Mouse (Mus musculus) CD8-positive naive resting alpha-beta T cell, adult 2 months (primary cell): Measurements from ENCODE around the gene Eral1.
"Not testable (repeated sequence)": the region's sequence is repeated elsewhere in the genome, so short reads cannot be mapped to it uniquely, and the experiment has no call there.

Experiments used
- DNase-seq, 2 experiments: peaks; one replicate each; pipeline ENCODE4 v3.0.0; 2022; ENCODE audit warnings: low read depth in 2 of 2, low spot score in 2 of 2

Eral1 gene

GRCm38 (mm10) chr11:78087756-78088281 lies 7.6 kb upstream of the Eral1 start:
- no peak for DNase-seq

DNA sequence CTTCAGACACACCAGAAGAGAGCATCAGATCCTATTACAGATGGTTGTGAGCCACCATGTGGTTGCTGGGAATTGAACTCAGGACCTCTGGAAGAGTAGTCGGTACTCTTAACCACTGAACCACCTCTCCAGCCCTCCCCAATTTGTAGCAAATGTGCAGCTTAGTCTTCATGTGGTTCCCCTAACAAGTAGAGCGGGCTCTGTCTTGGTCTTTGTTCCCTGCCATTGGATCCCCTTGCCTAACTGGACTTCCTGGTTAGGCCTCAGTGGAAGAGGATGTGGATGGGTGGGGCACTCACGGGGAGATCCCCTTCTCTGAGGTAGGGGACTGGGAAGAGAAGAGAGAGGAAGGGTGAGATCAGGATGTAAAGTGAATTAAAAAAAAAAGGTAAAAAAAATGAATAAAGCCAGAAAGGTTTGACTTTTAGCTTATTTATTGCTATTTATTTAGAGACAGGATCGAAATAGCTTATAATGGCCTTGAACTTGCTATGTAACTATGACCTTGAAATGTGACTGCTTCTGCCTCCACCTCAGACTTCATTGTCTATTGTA lies 6.8 kb upstream of the Eral1 start:
- no peak for DNase-seq

DNA sequence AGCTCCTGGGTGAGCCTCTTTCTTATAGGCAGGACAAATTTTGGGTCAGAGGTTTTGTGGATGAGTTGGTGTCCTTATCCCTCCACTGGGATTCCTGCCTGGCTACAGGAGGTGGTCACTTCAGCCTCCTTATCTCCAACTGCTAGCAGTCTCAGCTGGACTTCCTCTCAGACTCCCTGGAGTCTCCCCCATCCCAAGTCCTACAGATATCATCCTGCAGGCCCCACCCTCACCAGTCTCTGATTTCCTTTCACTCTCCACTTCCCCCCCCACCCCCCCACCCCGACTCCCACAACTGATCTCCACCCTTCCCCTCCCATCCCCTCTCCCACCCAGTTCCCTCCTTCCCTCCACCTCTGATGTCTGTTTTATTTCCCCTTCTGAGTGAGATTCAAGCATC lies 3.4 kb upstream of the Eral1 start:
- DNase-seq, result no peak

- no peak for DNase-seq
Measured at GRCm38 (mm10) chr11:78074666-78075065, 5.5 kb downstream of the Eral1 start.

- DNase-seq, result no peak
Measured at GRCm38 (mm10) chr11:78074277-78074652, 5.9 kb downstream of the Eral1 start.

- no peak for DNase-seq
Measured at GRCm38 (mm10) chr11:78073577-78074276, 6.5 kb downstream of the Eral1 start.

- DNase-seq, result no peak
Measured at GRCm38 (mm10) chr11:78072425-78073130, 7.6 kb downstream of the Eral1 start.

DNA sequence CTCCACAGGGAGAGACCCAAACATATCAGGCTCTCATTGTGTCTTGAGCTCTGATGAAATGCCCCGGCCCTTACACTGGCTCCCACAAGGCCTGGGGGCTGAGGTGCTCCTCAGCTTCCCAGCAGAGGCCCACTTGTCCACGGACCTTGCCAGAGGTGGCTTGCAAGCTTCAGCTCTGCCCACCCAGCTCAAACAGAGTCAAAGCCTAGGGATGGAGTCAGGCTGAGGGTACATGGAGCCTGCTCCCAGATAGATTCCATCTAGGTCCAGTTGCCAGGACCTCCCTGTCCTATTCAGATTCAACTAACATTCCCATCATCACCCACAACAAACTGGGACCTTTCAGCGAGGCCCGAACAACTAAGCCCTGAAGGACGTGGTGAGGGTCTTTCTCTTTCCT lies 8.2 kb downstream of the Eral1 start:
- DNase-seq, result no peak

- no peak for DNase-seq
Measured at GRCm38 (mm10) chr11:78069646-78070045, 10.5 kb downstream of the Eral1 start.

DNA sequence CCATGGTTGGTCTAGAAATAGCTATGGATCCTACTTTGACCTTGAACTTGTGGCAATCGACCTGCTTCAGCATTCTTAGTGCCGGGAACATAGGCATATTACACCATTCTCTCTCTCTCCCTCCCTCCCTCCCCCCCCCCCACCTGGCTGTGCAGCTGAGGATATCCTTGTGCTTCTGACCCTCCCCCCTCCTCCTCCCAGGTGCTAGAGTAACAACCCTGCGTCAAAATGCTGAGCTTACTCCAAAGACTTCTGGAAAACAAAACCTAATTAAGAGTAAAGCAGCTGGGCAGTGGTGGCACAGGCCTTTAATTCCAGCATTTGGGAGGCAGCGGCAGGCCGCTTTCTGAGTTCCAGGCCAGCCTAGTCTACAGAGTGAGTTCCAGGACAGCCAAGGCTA lies 11.1 kb downstream of the Eral1 start:
- DNase-seq, result no peak

DNA sequence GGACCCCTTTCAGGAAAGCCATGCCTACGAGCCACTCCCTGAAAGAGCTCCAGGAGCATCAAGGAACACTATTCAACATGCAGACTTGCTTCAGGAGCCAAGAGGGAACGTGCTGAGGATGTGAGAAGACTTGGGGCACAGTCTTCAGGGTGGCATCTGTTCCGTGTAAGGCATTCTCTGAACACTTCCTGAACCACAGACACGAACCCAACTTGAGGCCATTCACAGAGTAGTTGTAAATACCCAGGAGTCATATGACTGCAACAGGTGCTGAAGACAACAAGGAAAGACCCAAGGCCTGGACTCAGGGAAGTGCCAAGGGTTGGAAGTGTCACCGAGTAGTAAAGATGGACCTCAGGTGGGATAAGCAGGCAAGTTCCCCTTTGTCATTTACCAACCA lies 12.6 kb downstream of the Eral1 start:
- DNase-seq, result no peak

- DNase-seq, result no peak
Measured at GRCm38 (mm10) chr11:78066641-78067040, 13.5 kb downstream of the Eral1 start.

DNA sequence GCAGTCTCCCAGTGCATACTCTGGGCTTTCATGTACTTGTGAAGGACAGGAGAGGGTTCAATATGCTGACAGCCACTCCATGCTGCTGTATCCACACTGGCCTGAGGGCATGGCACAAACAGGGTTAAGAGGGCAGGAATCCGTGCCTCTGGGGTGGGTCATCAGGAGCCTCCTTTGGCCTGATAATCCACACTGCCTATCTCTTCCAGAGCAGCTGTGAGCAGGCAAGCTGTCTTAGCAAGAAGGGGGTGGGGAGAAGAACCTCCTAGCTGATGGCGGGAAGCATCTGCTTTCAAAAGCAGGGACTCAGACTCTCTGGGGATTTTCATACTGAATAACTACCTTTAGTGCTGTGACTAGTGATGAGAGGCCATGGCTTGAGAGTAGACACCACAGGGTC lies 14.3 kb downstream of the Eral1 start:
- no peak for DNase-seq

GRCm38 (mm10) chr11:78062563-78062962 lies 17.6 kb downstream of the Eral1 start:
- DNase-seq, result no peak

- DNase-seq, result peak in 1 of 2 experiments; percentile 21
Measured at GRCm38 (mm10) chr11:78059833-78060757, 20.1 kb downstream of the Eral1 start.

- no peak for DNase-seq
Measured at GRCm38 (mm10) chr11:78056946-78057345, 23.2 kb downstream of the Eral1 start.

DNA sequence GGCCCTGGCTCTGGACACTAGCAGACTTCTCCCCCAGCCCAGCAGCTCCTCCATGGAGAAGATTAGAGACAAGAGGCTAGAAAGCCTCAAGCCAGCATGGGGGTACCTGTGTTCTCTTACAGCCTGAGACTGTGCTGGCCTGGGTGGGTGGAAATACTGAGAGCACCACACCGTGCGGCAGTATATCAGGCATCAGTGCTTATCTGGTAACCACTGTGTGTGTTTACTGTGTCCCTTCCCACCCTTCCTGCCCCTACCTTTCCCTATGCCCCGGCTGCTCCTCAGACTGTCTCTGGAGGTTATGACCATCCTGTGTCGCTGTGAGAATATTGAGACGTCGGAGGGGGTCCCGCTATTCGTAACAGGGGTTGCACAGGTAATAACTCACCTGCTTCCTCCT lies 27.1 kb downstream of the Eral1 start:
- no peak for DNase-seq

GRCm38 (mm10) chr11:78048637-78049036 lies 31.5 kb downstream of the Eral1 start:
- DNase-seq, result not testable (repeated sequence)

DNA sequence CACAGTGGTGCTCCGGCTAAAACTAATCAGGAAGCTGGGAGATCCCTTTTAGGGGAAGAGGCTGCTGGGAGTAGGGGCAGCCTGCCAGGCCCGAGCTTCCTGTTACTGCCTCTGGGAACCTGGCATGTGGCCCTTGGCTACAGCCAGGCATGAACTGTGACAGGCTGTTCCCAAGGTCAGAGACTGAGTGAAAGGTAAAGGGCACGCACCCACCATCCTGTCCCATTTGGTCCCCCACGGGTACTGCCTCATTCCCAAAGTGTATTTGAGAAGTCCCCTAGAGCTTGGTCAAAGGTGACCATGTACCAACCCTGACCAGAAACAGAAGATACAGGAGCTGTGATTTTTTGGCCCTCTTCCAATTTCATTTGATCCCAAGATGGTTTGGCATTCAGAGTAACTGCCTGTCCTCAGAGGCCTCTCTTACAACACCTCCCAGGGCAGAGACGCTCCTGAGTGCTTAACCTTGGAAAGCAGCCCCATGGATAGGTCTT lies 35.4 kb downstream of the Eral1 start:
- no peak for DNase-seq

DNA sequence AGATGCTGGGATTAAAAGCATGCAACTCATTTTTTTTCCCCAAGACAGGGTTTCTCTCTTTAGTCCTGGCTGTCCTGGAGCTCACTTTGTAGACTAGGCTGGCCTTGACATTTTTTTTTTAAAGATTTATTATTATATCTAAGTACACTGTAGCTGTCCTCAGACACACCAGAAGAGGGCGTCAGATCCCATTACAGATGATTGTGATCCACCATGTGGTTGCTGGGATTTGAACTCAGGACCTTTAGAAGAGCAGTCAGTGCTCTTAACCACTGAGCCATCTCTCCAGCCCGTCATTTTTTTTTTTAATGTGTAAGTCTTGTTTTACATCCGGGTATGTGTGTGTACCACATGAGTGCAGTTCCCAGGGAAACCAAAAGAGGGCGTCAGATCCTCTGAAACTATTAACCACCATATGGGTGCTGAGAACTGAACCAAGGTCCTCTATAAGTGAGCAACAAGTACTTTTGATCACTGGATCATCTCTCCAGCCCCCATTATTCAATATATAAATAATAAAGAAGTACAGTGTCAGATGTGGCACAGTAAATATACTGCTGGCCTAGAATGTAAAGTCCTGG lies 37.8 kb downstream of the Eral1 start:
- DNase-seq, result not testable (repeated sequence)

- no peak for DNase-seq
Measured at GRCm38 (mm10) chr11:78040878-78041277, 39.3 kb downstream of the Eral1 start.
